Mouse (Mus musculus): Measurements from ENCODE around the gene Col6a4. TPM values are rescaled to one million over a fixed set of nuclear protein-coding genes. Genes with fewer than 3 reads are reported as not detected.
A peak's percentile ranks its signal among the peaks of the same experiment; 100 is the strongest.

Col6a4 gene
- polyA plus RNA-seq (2014; fragmentation: Nextera tagmentation; extraction: Ambion mirVana), result 0.32 and 0.53 TPM in 2 replicates

GRCm38 (mm10) chr9:106096683-106097082 is at the start of gene Col6a4:
Gene Col6a4 (minus strand): TSS chr9:106096783.
- H3K9me3 ChIP-seq (ENCODE audit: control insufficient read depth, low read length), result no peaks in the 10 kb centered on the region
- ATAC-seq (replicated peaks; ENCODE audit: low FRiP score) (no peak), DNase-seq (ENCODE audit: low spot score) (no peak)
- H3K27ac ChIP-seq (ENCODE audit: low read depth, low read length), result no peak within 1 kb of the TSS
- 71% methylated on average over 7 of the region's 7 CpGs for WGBS
- no peak within 1 kb of the TSS for H3K4me2 ChIP-seq (ENCODE audit: low read depth, low read length, severe bottlenecking)
- H3K4me3 ChIP-seq (ENCODE audit: low read depth, low read length), result no peak within 1 kb of the TSS
- no peaks in the 10 kb centered on the region for H3K27me3 ChIP-seq (ENCODE audit: control insufficient read depth, insufficient read depth, low read length)
- H3K4me1 ChIP-seq (replicated peaks; ENCODE audit: control insufficient read depth, insufficient read depth, low read length), result no peaks in the 10 kb centered on the region
- no peak within 1 kb of the TSS for H3K9ac ChIP-seq (ENCODE audit: low read length)
- H3K36me3 ChIP-seq (ENCODE audit: control insufficient read depth, insufficient read depth, low read length), result no peaks in the 10 kb centered on the region

GRCm38 (mm10) chr9:106145582-106145981 is 49.0 kb upstream of the Col6a4 start:
- no peaks in the 10 kb centered on the region for H3K9me3 ChIP-seq (ENCODE audit: control insufficient read depth, low read length)
- peaks cover 6% of the 10 kb centered on the region; the same call in 1 of the 2 replicates for H3K27me3 ChIP-seq (ENCODE audit: control insufficient read depth, insufficient read depth, low read length)
- ATAC-seq (replicated peaks; ENCODE audit: low FRiP score) (no peak), DNase-seq (ENCODE audit: low spot score) (no peak)
- H3K36me3 ChIP-seq (ENCODE audit: control insufficient read depth, insufficient read depth, low read length), result no peaks in the 10 kb centered on the region
- H3K4me2 ChIP-seq (ENCODE audit: low read depth, low read length, severe bottlenecking), result no peak overlapping the region
- WGBS, result 70% methylated on average over 2 of the region's 2 CpGs
- no peak overlapping the region for H3K27ac ChIP-seq (ENCODE audit: low read depth, low read length)
- peaks cover 15% of the 10 kb centered on the region; the same call in 1 of the 2 replicates for H3K4me1 ChIP-seq (replicated peaks; ENCODE audit: control insufficient read depth, insufficient read depth, low read length)
- no peak overlapping the region for H3K9ac ChIP-seq (ENCODE audit: low read length)
- no peak overlapping the region for H3K4me3 ChIP-seq (ENCODE audit: low read depth, low read length)

GRCm38 (mm10) chr9:106144176-106144575 is 47.6 kb upstream of the Col6a4 start:
- peak; percentile 67 for DNase-seq (ENCODE audit: low spot score)
- Histone ChIP-seq H3K27ac (ENCODE audit: low read depth, low read length) (no peak overlapping the region), H3K4me1 (replicated peaks; ENCODE audit: control insufficient read depth, insufficient read depth, low read length) (peaks cover 19% of the 10 kb centered on the region; the same call in 1 of the 2 replicates), H3K4me2 (ENCODE audit: low read depth, low read length, severe bottlenecking) (no peak overlapping the region), H3K4me3 (ENCODE audit: low read depth, low read length) (no peak overlapping the region), H3K27me3 (ENCODE audit: control insufficient read depth, insufficient read depth, low read length) (peaks cover 4% of the 10 kb centered on the region; the same call in 1 of the 2 replicates), H3K36me3 (ENCODE audit: control insufficient read depth, insufficient read depth, low read length) (no peaks in the 10 kb centered on the region), H3K9ac (ENCODE audit: low read length) (no peak overlapping the region), H3K9me3 (ENCODE audit: control insufficient read depth, low read length) (no peaks in the 10 kb centered on the region)
- 58% methylated on average over 7 of the region's 7 CpGs for WGBS
- ATAC-seq (replicated peaks; ENCODE audit: low FRiP score), result no peak

GRCm38 (mm10) chr9:106141955-106142354 is 45.4 kb upstream of the Col6a4 start:
- Histone ChIP-seq H3K27ac (ENCODE audit: low read depth, low read length) (no peak overlapping the region), H3K27me3 (ENCODE audit: control insufficient read depth, insufficient read depth, low read length) (peaks cover 2% of the 10 kb centered on the region; the same call in 1 of the 2 replicates), H3K9me3 (ENCODE audit: control insufficient read depth, low read length) (no peaks in the 10 kb centered on the region; the same call in 1 of the 2 replicates), H3K4me1 (replicated peaks; ENCODE audit: control insufficient read depth, insufficient read depth, low read length) (peaks cover 12% of the 10 kb centered on the region; the same call in 1 of the 2 replicates), H3K4me2 (ENCODE audit: low read depth, low read length, severe bottlenecking) (no peak overlapping the region), H3K36me3 (ENCODE audit: control insufficient read depth, insufficient read depth, low read length) (no peaks in the 10 kb centered on the region), H3K4me3 (ENCODE audit: low read depth, low read length) (no peak overlapping the region), H3K9ac (ENCODE audit: low read length) (no peak overlapping the region)
- DNase-seq (ENCODE audit: low spot score), result no peak
- 82% methylated on average over 12 of the region's 12 CpGs for WGBS
- ATAC-seq (replicated peaks; ENCODE audit: low FRiP score), result no peak

- H3K27me3 ChIP-seq (ENCODE audit: control insufficient read depth, insufficient read depth, low read length), result peaks cover 2% of the 10 kb centered on the region; the same call in 1 of the 2 replicates
- DNase-seq (ENCODE audit: low spot score) (peak; percentile 71), ATAC-seq (replicated peaks; ENCODE audit: low FRiP score) (peak; percentile 55)
- no peaks in the 10 kb centered on the region; the same call in 1 of the 2 replicates for H3K9me3 ChIP-seq (ENCODE audit: control insufficient read depth, low read length)
- no peak overlapping the region for H3K27ac ChIP-seq (ENCODE audit: low read depth, low read length)
- WGBS, result 41% methylated on average over 10 of the region's 10 CpGs
- no peak overlapping the region for H3K9ac ChIP-seq (ENCODE audit: low read length)
- no peaks in the 10 kb centered on the region for H3K36me3 ChIP-seq (ENCODE audit: control insufficient read depth, insufficient read depth, low read length)
- H3K4me1 ChIP-seq (replicated peaks; ENCODE audit: control insufficient read depth, insufficient read depth, low read length), result peaks cover 12% of the 10 kb centered on the region; the same call in 1 of the 2 replicates
- no peak overlapping the region for H3K4me3 ChIP-seq (ENCODE audit: low read depth, low read length)
- no peak overlapping the region for H3K4me2 ChIP-seq (ENCODE audit: low read depth, low read length, severe bottlenecking)
Measured at GRCm38 (mm10) chr9:106139763-106140162, 43.2 kb upstream of the Col6a4 start.

GRCm38 (mm10) chr9:106137671-106138216 is 41.2 kb upstream of the Col6a4 start:
- H3K27ac ChIP-seq (ENCODE audit: low read depth, low read length), result no peak overlapping the region
- H3K9ac ChIP-seq (ENCODE audit: low read length), result no peak overlapping the region

GRCm38 (mm10) chr9:106130250-106130649 is 33.7 kb upstream of the Col6a4 start:
- Histone ChIP-seq H3K27ac (ENCODE audit: low read depth, low read length) (no peak overlapping the region), H3K4me3 (ENCODE audit: low read depth, low read length) (no peak overlapping the region), H3K4me1 (replicated peaks; ENCODE audit: control insufficient read depth, insufficient read depth, low read length) (peaks cover 18% of the 10 kb centered on the region), H3K27me3 (ENCODE audit: control insufficient read depth, insufficient read depth, low read length) (no peaks in the 10 kb centered on the region), H3K9ac (ENCODE audit: low read length) (no peak overlapping the region), H3K36me3 (ENCODE audit: control insufficient read depth, insufficient read depth, low read length) (no peaks in the 10 kb centered on the region), H3K4me2 (ENCODE audit: low read depth, low read length, severe bottlenecking) (no peak overlapping the region), H3K9me3 (ENCODE audit: control insufficient read depth, low read length) (no peaks in the 10 kb centered on the region)
- no peak for ATAC-seq (replicated peaks; ENCODE audit: low FRiP score)
- WGBS, result 87% methylated on average over 7 of the region's 7 CpGs
- no peak for DNase-seq (ENCODE audit: low spot score)

More at GRCm38 (mm10) chr9:106137671-106138216, 41.2 kb upstream of the Col6a4 start:
- DNase-seq (ENCODE audit: low spot score), result no peak
- Histone ChIP-seq H3K9me3 (ENCODE audit: control insufficient read depth, low read length) (no peaks in the 10 kb centered on the region; the same call in 1 of the 2 replicates), H3K36me3 (ENCODE audit: control insufficient read depth, insufficient read depth, low read length) (no peaks in the 10 kb centered on the region), H3K4me3 (ENCODE audit: low read depth, low read length) (no peak overlapping the region), H3K27me3 (ENCODE audit: control insufficient read depth, insufficient read depth, low read length) (peaks cover 2% of the 10 kb centered on the region; the same call in 1 of the 2 replicates), H3K4me2 (ENCODE audit: low read depth, low read length, severe bottlenecking) (no peak overlapping the region), H3K4me1 (replicated peaks; ENCODE audit: control insufficient read depth, insufficient read depth, low read length) (peaks cover 8% of the 10 kb centered on the region; the same call in 1 of the 2 replicates)
- no peak; the same call in 1 of the 2 replicates for ATAC-seq (replicated peaks; ENCODE audit: low FRiP score)
- WGBS, result 33% methylated on average over 10 of the region's 10 CpGs

GRCm38 (mm10) chr9:106129072-106129471 is 32.5 kb upstream of the Col6a4 start:
- WGBS, result 74% methylated on average over 2 of the region's 2 CpGs
- DNase-seq (ENCODE audit: low spot score), result no peak
- H3K4me1 ChIP-seq (replicated peaks; ENCODE audit: control insufficient read depth, insufficient read depth, low read length), result peaks cover 18% of the 10 kb centered on the region
- H3K9me3 ChIP-seq (ENCODE audit: control insufficient read depth, low read length), result no peaks in the 10 kb centered on the region
- H3K27ac ChIP-seq (ENCODE audit: low read depth, low read length), result no peak overlapping the region
- H3K27me3 ChIP-seq (ENCODE audit: control insufficient read depth, insufficient read depth, low read length), result no peaks in the 10 kb centered on the region
- no peak overlapping the region for H3K4me2 ChIP-seq (ENCODE audit: low read depth, low read length, severe bottlenecking)
- ATAC-seq (replicated peaks; ENCODE audit: low FRiP score), result no peak
- no peaks in the 10 kb centered on the region for H3K36me3 ChIP-seq (ENCODE audit: control insufficient read depth, insufficient read depth, low read length)
- no peak overlapping the region for H3K4me3 ChIP-seq (ENCODE audit: low read depth, low read length)
- no peak overlapping the region for H3K9ac ChIP-seq (ENCODE audit: low read length)
